Mouse (Mus musculus) CD8-positive naive resting alpha-beta T cell, adult 57 days (primary cell): ENCODE results near the gene Wdr54. TPM values are rescaled to one million over a fixed set of nuclear protein-coding genes. Genes with fewer than 3 reads are reported as not detected.

Experiments used
- total RNA-seq: library from RNA; stranded (reverse); gene quantifications from one replicate; pipeline ENCODE4 v1.2.4, GENCODE M21; 2023

Wdr54 gene
- total RNA-seq = not detected

DNA sequence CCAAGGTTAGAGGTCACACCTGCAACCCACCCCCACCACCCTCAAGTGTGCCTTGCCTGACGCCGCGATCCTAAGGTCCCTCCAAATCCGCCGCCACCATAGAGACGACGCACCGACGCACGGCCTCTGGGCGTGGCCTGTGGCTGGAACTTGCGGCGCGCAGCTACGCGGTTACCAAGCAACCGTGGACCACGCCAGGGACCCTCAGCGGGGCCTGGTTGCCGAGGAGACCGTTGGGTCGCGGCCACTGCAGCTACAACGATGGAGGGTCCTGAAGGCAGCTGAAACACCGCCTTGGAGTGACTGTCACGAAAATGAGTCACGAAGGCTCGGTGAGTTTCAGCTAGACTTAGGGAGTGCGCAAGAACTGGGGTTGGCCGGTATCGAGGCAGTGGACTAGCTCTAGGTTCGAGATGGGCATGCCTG is at the start of gene Wdr54, which contains the start of gene 1700003E16Rik:
Gene Wdr54 (minus strand): TSS at position 139 of the 426 bp plus-strand sequence.
Gene 1700003E16Rik (plus strand): TSS at position 146 of the 426 bp plus-strand sequence.

DNA sequence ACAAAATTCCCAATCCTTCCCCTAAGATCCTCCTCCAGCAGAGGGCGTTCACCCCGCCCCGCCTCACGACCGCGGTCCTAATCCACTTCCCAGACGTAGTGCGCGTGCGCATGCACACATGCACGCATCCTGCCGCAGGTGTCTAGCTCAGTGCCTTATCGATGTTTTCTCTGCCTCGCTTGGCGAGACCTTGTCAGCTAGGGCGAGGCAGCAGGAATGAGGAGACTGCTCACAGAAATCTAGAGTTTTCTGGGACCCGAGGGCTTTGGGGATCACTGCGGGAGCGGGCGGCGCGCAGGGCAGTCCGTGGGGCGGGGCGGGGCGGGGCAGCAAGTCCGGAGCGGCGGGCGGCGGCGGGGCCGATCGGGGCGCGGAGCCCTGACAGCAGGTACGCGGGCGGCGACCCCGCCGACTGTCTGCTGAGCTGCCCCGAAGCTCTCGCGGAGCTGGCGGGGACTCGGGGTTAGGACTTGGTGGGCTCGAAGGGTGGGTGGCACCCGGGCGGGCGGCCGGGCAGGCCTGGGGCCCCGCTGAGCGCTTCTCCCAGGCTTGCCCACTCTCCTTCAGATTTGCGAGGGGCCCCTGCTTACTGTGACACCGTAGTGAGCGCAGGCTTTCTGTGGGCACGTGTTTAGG is 9.5 kb upstream of the Wdr54 start, which contains the start of gene Dctn1:
Gene Dctn1 (plus strand): TSS at position 314 of the 636 bp plus-strand sequence.

DNA sequence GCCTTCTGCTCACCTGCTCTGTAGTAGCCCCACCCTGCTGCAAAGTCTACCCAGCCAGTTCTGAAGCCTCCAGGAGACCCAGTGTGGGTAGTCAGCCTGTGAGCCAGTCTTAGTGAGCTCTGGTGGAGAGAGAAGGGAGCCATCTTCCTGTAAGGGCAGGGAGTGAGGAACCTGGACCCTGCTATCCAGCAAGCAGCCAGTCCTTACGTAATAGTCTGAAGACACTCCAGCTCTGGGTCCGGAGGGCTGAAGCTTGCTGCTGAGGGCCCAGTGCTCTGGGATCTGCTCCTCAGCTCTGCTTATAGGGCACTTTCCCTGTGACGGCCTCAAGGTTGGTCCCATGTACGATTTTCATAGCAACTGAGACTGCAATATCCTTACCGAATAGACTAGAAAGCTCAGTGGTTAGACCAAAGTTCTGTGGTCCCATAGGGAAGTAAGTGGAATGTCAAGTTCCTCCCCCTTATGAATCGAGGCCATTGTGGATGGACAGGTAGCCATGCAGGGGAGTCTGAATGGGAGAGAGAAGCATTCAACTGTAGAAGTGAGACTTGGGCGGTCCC is 21.2 kb downstream of the Wdr54 start, which contains the start of gene Rtkn:
Gene Rtkn (plus strand): TSS at position 513 of the 563 bp plus-strand sequence.

DNA sequence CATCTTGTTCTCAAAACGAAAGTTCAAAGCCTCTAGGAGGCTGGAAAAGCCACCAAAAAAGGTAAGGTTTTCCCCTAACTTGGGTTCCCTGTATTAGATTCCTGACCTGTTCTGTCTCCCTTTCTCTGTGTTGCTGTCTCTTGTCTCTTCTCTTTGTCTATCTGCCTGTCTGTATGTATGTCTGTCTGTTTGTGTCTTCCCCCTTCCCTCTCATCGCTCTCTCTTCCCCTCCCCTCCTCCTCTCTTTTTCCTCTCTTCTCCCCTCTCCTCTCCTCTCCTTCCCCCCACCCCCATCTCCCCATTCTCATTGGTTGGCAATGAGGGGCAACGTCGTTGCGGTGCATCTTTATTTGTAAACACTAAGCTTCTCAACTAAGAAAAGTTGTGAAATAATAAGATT is 30.9 kb downstream of the Wdr54 start, which contains the start of gene Ino80b:
Gene Ino80b (minus strand): TSS at position 101 of the 400 bp plus-strand sequence.

DNA sequence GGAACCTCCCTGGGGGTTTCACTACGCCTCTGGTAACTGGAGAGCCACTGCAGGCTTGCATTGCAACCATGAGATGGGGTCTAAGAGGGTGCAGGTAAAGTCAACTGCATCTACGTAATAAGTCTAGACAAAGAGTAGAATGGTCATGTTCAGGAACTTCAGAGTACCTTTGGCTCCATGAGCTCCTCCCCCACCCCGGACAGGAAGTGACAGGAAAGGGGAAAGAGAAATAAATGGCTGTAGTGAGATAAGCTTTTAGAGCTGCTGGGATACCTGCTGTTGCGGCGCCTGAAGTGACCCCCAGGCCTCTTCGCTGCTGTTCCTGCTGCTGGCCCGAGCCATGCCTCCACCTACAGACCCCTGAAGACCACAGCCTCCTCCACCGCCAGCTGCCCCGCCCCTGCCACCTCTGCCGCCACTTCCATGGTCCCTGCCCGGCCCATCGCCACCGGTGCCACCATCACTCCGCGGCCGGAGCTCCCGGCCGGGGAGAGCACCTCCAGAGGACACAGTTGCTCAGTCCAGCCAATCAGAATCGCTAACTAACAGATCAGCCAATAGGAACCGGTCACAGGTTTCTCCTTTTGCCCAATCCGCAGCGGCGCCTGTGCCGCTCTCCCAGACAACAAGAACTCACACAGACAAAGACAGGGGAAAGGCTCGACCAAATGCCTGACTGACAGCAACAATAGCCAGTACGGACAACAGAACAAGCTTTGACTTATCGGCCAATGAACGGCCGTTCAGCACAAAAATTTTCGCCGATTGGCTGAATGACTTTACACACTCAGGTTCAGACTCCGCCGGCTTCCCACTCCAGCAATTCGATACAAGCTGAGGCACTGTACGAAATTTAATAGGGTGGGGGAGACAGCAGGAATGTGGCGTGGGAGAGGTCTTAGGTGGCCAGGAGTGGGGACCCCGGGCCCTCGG is 35.0 kb downstream of the Wdr54 start, which contains the start of gene Wbp1:
Gene Wbp1 (minus strand): TSS at position 630 of the 933 bp plus-strand sequence.

DNA sequence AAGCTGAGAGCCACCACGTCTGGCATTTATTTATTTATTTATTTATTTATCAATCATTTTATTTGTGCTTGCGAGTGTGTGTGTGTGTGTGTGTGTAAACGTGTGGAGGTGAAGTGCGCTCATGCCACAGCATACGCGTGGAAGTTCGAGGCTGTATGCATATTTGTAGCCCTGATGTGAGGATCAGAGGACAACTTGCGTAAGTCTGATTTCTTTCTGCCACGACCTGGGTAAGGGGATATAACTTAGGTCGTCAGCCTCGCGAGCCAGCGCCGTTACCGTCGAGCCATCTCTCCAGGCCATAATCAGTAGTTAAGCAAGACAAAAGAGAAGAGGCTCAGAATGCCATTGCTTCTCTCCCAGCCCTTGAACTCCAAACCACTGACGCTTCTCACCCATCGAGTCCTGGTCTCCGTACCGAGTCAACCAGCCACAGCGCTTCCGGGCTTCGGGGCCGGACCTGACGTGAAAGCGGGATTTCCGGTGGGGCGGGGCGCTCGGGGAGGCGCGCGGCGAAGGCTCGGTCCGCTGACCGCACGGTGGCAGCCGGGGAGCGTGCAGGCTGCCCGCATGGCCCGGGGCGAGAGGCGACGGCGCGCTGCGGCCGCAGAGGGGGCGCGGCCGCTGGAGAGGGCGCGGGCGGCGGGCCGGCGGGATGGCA is 41.1 kb downstream of the Wdr54 start, which contains the start of gene Mogs:
Gene Mogs (plus strand): TSS at position 486 of the 661 bp plus-strand sequence.

DNA sequence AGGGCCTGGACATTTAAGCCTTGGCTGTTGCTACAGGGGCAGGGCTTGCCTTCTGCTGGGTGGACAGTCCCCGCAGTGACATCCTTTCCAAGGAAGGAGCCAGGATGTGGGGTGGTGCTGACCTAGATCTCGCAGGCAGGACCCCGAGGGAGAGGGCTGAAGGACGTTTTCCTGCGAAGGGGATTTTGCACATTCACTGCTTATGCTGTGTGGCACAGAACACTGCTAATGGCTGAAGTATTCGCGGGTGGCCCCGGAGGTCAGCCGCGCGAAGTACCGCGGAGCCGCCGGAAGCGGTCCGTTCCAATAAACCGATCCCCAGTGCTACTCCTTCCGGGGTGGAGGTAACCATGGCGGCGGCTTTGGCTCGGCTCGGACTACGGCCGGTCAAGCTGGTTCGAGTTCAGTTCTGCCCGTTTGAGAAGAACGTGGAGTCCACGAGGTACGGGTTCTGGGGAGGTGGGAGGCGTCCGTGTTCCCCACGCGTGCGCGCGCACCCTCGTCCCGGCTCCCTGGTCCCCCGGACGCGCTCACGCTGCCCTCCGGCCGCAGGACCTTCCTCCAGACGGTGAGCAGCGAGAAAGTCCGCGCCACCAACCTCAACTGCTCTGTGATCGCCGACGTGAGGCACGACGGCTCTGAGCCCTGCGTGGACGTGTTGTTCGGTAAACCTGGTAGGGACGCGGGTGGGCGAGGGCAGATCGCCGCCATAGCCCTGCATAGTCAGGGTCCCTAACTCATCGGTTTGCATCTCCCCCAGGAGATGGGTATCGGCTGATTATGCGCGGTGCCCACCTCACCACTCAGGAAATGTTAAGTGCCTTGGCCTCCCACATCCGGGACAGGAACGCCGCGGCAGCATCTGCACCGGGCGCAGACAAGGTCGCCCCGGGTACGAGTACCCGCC is 47.2 kb downstream of the Wdr54 start, which contains the start of gene Mrpl53:
Gene Mrpl53 (plus strand): TSS at position 279 of the 907 bp plus-strand sequence.

DNA sequence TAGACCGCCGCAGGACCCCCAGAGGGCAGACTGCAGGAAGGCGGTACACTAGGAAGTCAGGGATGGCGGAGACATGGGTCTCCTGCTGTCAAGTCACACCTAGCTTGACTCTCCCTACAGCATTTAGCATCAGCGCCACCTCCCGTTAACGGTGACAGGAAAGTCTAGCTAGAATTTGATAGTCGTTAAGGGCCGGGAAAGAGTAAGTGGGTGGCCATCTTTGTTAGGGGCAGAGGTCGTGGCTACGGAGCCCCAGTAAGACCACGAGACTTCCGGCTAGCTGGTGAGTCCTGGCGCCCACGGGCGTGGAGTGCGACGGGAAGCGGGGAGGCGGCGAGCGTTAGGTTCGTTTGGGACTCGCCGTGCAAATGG is 54.9 kb downstream of the Wdr54 start, which contains the start of the genes Ccdc142 and Gm42688:
Gene Ccdc142 (plus strand): TSS at position 286 of the 372 bp plus-strand sequence.
Gene Gm42688 (plus strand): TSS at position 302 of the 372 bp plus-strand sequence.

Other genes with a start within 250 kb of the Wdr54 start
- gene Sema4f, start 216.6 kb downstream of the Wdr54 start, total RNA-seq = 31.7 TPM
- not detected for gene M1ap, start 209.5 kb downstream of the Wdr54 start, total RNA-seq
- gene Dok1, start 122.9 kb downstream of the Wdr54 start, total RNA-seq = 20.4 TPM
- gene Loxl3, start 122.2 kb downstream of the Wdr54 start, total RNA-seq = not detected
- gene Aup1, start 101.9 kb downstream of the Wdr54 start, total RNA-seq = 325 TPM
- 27.9 TPM for gene Htra2, start 101.1 kb downstream of the Wdr54 start, total RNA-seq
- 15.2 TPM for gene Dqx1, start 98.6 kb downstream of the Wdr54 start, total RNA-seq
- not detected for gene Tlx2, start 86.1 kb downstream of the Wdr54 start, total RNA-seq
- 32.1 TPM for gene Pcgf1, start 78.5 kb downstream of the Wdr54 start, total RNA-seq
- not detected for gene Lbx2, start 70.0 kb downstream of the Wdr54 start, total RNA-seq
- 16.0 TPM for gene Ccdc142, start 54.8 kb downstream of the Wdr54 start, total RNA-seq
- gene Gm42688, start 54.8 kb downstream of the Wdr54 start, total RNA-seq = 9.5 TPM
- 28.5 TPM for gene Mrpl53, start 47.4 kb downstream of the Wdr54 start, total RNA-seq
- gene Mogs, start 40.9 kb downstream of the Wdr54 start, total RNA-seq = 33.9 TPM
- 42.7 TPM for gene Wbp1, start 34.8 kb downstream of the Wdr54 start, total RNA-seq
- 33.8 TPM for gene Ino80b, start 31.0 kb downstream of the Wdr54 start, total RNA-seq
- not detected for gene Rtkn, start 20.9 kb downstream of the Wdr54 start, total RNA-seq
- gene 1700003E16Rik, start within 50 bp of the Wdr54 start, total RNA-seq = not detected
- gene Dctn1, start 9.5 kb upstream of the Wdr54 start, total RNA-seq = 103 TPM
- not detected for gene Slc4a5, start 63.4 kb upstream of the Wdr54 start, total RNA-seq
- gene Mthfd2, start 169.5 kb upstream of the Wdr54 start, total RNA-seq = 26.2 TPM
- 102 TPM for gene Mob1a, start 169.6 kb upstream of the Wdr54 start, total RNA-seq
- 30.7 TPM for gene Bola3, start 192.8 kb upstream of the Wdr54 start, total RNA-seq